Mouse (Mus musculus): Measurements from ENCODE around the gene Fbxo21. TPM values are rescaled to one million over a fixed set of nuclear protein-coding genes. Genes with fewer than 3 reads are reported as not detected.

Fbxo21 gene
- polyA plus RNA-seq, 1 experiment from 2014 or later, result 51.6 TPM

DNA sequence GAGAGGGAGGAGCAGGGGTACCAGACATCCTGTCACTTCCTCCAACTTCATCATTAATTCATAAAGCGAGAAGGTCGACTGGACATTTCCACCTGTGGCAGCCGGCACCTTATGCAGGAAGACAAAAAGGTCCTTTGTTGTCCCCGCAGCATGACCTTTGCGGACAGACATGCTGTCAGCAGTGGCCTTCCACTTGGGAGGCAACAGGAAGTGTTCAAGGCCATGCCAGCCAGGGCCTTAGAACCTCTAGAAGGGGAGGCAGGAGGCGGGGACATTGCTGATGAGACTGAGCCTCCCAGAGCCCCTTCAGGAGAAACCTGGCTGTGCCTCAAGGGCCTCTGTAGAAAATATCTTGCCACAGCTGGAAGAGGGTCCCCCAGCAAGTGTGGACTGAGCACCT, 57.2 kb downstream of the Fbxo21 start:
- Histone ChIP-seq H3K9me3 (replicated peaks; ENCODE audit: low read length) (no peaks in the 10 kb centered on the region), H3K4me3 (replicated peaks; ENCODE audit: low read depth, low read length) (no peak overlapping the region), H3K4me1 (replicated peaks; ENCODE audit: insufficient read depth, low read length) (0 out of 2 replicates have a peak, but pooled peaks cover 10% of the 10 kb centered on the region), H3K36me3 (ENCODE audit: insufficient read depth, low read length) (no peaks in the 10 kb centered on the region), H3K4me2 (ENCODE audit: low read length) (no peak overlapping the region), H3K27ac (no peak overlapping the region), H3K9ac (ENCODE audit: low read depth, low read length) (no peak overlapping the region), H3K27me3 (ENCODE audit: insufficient read depth, low read length) (peaks cover 15% of the 10 kb centered on the region)
- DNase-seq (ENCODE audit: low spot score) (no peak), ATAC-seq (replicated peaks; ENCODE audit: low FRiP score, low read depth) (no peak)
- WGBS, result 59% methylated on average over 6 of the region's 6 CpGs
- TF ChIP-seq CTCF (IDR thresholded peaks at IDR 0.05; ENCODE audit: low read depth), result no peak

DNA sequence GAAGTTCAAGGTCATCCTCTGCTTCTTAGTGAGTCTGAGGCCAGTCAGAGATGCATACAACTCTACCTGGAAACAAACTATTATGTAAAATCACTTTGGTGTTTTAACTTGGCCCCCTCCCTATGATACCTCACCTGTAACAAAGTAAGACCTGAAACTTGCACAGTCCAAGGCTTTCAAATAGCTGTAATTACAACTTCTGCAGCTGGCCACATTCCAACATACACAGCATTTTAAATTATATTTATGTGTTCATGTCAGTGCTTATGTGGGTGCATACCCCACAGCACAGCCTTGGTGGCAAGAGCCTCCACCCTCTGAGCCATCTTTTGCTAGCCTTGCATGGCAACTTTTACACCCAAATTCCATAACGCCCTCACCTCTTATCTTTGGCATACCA, 58.1 kb downstream of the Fbxo21 start:
- Histone ChIP-seq H3K9ac (ENCODE audit: low read depth, low read length) (no peak overlapping the region), H3K27ac (no peak overlapping the region), H3K36me3 (ENCODE audit: insufficient read depth, low read length) (no peaks in the 10 kb centered on the region), H3K27me3 (ENCODE audit: insufficient read depth, low read length) (peaks cover 8% of the 10 kb centered on the region; the same call in 1 of the 2 replicates), H3K4me3 (replicated peaks; ENCODE audit: low read depth, low read length) (no peak overlapping the region), H3K4me1 (replicated peaks; ENCODE audit: insufficient read depth, low read length) (0 out of 2 replicates have a peak, but pooled peaks cover 7% of the 10 kb centered on the region), H3K4me2 (ENCODE audit: low read length) (no peak overlapping the region), H3K9me3 (replicated peaks; ENCODE audit: low read length) (no peaks in the 10 kb centered on the region)
- DNase-seq (ENCODE audit: low spot score) (no peak), ATAC-seq (replicated peaks; ENCODE audit: low FRiP score, low read depth) (no peak)
- no peak for TF ChIP-seq CTCF (IDR thresholded peaks at IDR 0.05; ENCODE audit: low read depth)
- WGBS, result 100% methylated on average over 1 of the region's 1 CpGs

DNA sequence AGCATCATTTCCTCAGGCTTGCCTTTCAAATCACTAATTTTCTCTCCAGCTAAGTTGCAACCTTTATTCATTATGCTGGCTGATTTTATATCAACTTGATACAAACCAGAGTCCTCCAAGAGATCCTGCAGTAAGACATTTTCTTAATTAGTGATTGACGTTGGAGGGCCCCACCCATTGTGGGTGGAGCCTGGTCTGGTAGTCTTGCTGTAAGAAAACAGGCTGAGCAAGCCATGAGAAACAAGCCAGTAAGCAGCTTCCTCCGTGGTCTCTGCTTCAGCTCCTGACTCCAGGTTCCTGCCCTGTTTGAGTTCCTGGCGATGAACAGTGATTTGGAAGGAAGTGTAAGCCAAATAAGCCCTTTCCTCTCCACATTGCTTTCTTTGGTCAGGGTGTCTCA, 59.3 kb downstream of the Fbxo21 start:
- DNase-seq (ENCODE audit: low spot score) (no peak), ATAC-seq (replicated peaks; ENCODE audit: low FRiP score, low read depth) (no peak)
- Histone ChIP-seq H3K27me3 (ENCODE audit: insufficient read depth, low read length) (no peaks in the 10 kb centered on the region), H3K4me1 (replicated peaks; ENCODE audit: insufficient read depth, low read length) (0 out of 2 replicates have a peak, but pooled peaks cover 7% of the 10 kb centered on the region), H3K36me3 (ENCODE audit: insufficient read depth, low read length) (no peaks in the 10 kb centered on the region), H3K4me3 (replicated peaks; ENCODE audit: low read depth, low read length) (no peak overlapping the region), H3K9ac (ENCODE audit: low read depth, low read length) (no peak overlapping the region), H3K4me2 (ENCODE audit: low read length) (no peak overlapping the region), H3K9me3 (replicated peaks; ENCODE audit: low read length) (no peaks in the 10 kb centered on the region), H3K27ac (no peak overlapping the region)
- WGBS, result 52% methylated on average over 3 of the region's 3 CpGs
- TF ChIP-seq CTCF (IDR thresholded peaks at IDR 0.05; ENCODE audit: low read depth), result no peak

GRCm38 (mm10) chr5:118036888-118037797, 60.6 kb downstream of the Fbxo21 start:
- Histone ChIP-seq H3K27ac (no peak overlapping the region), H3K4me3 (replicated peaks; ENCODE audit: low read depth, low read length) (no peak overlapping the region), H3K27me3 (ENCODE audit: insufficient read depth, low read length) (no peaks in the 10 kb centered on the region), H3K36me3 (ENCODE audit: insufficient read depth, low read length) (no peaks in the 10 kb centered on the region), H3K4me1 (replicated peaks; ENCODE audit: insufficient read depth, low read length) (0 out of 2 replicates have a peak, but pooled peaks cover 7% of the 10 kb centered on the region), H3K4me2 (ENCODE audit: low read length) (no peak overlapping the region), H3K9ac (ENCODE audit: low read depth, low read length) (no peak overlapping the region), H3K9me3 (replicated peaks; ENCODE audit: low read length) (no peaks in the 10 kb centered on the region)
- no peak for TF ChIP-seq CTCF (IDR thresholded peaks at IDR 0.05; ENCODE audit: low read depth)
- 39% methylated on average over 25 of the region's 25 CpGs for WGBS
- ATAC-seq (replicated peaks; ENCODE audit: low FRiP score, low read depth), result no peak; the same call in 1 of the 2 replicates
- DNase-seq (ENCODE audit: low spot score), result no peak

- no peak overlapping the region for H3K4me2 ChIP-seq (ENCODE audit: low read length)
- H3K27ac ChIP-seq, result 0 out of 2 replicates have a peak overlapping the region, but pooled peaks have one; percentile 5
- H3K4me3 ChIP-seq (replicated peaks; ENCODE audit: low read depth, low read length), result no peak overlapping the region
- H3K9me3 ChIP-seq (replicated peaks; ENCODE audit: low read length), result no peaks in the 10 kb centered on the region
- DNase-seq (ENCODE audit: low spot score), result peak; percentile 37
- no peaks in the 10 kb centered on the region for H3K27me3 ChIP-seq (ENCODE audit: insufficient read depth, low read length)
- H3K9ac ChIP-seq (ENCODE audit: low read depth, low read length), result no peak overlapping the region
- 0 out of 2 replicates have a peak, but pooled peaks cover 7% of the 10 kb centered on the region for H3K4me1 ChIP-seq (replicated peaks; ENCODE audit: insufficient read depth, low read length)
- peak; percentile 81 for ATAC-seq (replicated peaks; ENCODE audit: low FRiP score, low read depth)
- H3K36me3 ChIP-seq (ENCODE audit: insufficient read depth, low read length), result no peaks in the 10 kb centered on the region
- 12% methylated on average over 10 of the region's 10 CpGs for WGBS
- TF ChIP-seq CTCF (IDR thresholded peaks at IDR 0.05; ENCODE audit: low read depth), result no peak
Measured at GRCm38 (mm10) chr5:118037798-118038484, 61.4 kb downstream of the Fbxo21 start.

- H3K9ac ChIP-seq (ENCODE audit: low read depth, low read length), result no peak overlapping the region
- no peak for TF ChIP-seq CTCF (IDR thresholded peaks at IDR 0.05; ENCODE audit: low read depth)
- no peaks in the 10 kb centered on the region for H3K9me3 ChIP-seq (replicated peaks; ENCODE audit: low read length)
- ATAC-seq (replicated peaks; ENCODE audit: low FRiP score, low read depth), result no peak
- H3K36me3 ChIP-seq (ENCODE audit: insufficient read depth, low read length), result no peaks in the 10 kb centered on the region
- H3K4me3 ChIP-seq (replicated peaks; ENCODE audit: low read depth, low read length), result no peak overlapping the region
- no peaks in the 10 kb centered on the region for H3K27me3 ChIP-seq (ENCODE audit: insufficient read depth, low read length)
- WGBS, result 44% methylated on average over 12 of the region's 12 CpGs
- no peak overlapping the region for H3K4me2 ChIP-seq (ENCODE audit: low read length)
- no peak for DNase-seq (ENCODE audit: low spot score)
- no peak overlapping the region for H3K27ac ChIP-seq
- H3K4me1 ChIP-seq (replicated peaks; ENCODE audit: insufficient read depth, low read length), result 0 out of 2 replicates have a peak, but pooled peaks cover 7% of the 10 kb centered on the region
Measured at GRCm38 (mm10) chr5:118039241-118039668, 62.7 kb downstream of the Fbxo21 start.
